Mouse (Mus musculus) embryo, embryonic 10 days (tissue): ENCODE results near the gene Gpx6.

Experiments used
- DNase-seq: peaks from one replicate; pipeline ENCODE4 v3.0.0-alpha.2; 2015; ENCODE audit warnings: low spot score

The Gpx6 gene

GRCm38 (mm10) chr13:21323405-21323804, 11.5 kb downstream of the Gpx6 start:
- no peak for DNase-seq

DNA sequence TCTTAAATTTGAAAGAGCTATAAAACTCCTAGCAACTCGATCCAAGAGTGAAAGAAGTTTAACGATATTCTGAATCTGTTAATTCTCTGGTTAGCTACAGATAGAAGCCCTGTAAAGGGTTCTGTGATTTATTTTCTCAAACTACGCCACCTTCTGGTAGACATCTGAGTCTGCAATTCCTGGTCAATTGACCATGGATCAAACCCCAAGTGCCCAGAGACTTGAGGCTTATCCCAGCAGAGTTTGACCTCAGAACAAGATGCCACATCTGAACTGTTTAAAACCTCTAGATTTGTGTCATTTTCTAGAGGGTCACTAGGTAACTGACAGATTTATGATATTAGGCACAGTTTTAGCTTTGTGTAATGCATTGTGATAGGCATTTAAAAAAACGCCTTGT, 14.3 kb downstream of the Gpx6 start:
- peak; percentile 81 for DNase-seq

DNA sequence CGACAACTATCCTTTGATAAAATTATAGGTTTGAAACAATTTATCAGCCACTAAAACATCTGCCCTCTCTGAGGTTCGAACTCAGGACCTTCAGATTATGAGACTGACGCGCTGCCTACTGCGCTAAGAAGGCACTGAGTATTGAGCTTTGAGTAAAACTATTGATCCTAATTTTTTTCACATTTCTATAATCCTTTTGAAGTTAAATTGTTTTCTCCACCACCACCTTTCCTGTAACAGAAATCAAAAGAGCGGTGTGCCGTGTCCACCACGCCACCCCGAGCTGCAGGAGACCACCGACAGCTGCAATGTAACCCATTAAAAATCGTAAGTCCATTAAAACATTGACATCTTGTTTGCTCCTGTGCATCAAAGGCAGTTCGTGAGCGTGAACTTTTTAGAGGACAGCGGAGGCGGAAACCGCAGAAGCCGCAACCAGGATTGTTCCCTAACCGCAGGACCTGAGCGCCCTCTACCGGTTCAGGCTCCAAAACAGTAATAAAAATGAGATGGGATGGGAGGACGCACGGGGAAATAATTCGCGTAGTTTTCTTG, 14.8 kb downstream of the Gpx6 start:
- DNase-seq, result peak; percentile 95

DNA sequence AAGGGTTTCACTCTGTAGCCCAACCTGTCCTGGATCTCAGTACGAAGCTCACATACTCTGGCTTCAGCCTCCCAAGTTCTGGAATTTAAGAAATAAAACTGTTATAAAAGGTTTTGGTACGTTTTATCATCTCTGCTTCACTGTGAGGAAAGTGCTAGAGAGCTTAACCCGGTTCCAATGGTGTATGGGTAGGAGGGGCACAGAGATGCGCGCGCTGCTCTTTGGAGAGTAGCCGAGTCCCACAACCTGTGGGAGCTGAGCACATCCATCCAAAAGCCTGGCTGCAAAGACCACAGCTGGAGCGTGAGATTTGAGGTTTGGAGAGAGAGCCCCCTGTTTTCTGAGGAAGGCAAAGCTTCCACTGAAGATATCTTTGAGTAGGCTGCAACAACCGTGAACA, 15.5 kb downstream of the Gpx6 start:
- peak; percentile 79 for DNase-seq

DNA sequence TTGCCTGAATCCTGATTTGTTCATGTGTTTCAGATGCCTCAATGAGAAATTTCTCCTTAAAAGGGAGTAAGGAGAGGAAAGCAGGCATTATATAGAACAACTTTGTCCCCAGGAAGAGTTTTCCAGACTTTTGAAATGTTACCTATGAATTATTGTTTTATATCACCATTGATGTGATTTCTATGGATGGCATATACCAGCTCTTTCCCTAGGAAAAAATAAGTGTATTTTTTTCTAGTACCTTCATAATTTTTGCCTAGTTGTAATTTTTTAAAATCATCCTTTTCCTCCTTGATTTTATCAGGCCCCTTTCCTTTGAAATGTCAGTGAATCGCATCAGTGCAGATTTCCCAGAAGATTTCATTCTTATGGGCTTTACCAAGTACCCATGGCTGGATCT, 34.7 kb downstream of the Gpx6 start, which contains the start of gene Olfr1367:
Gene Olfr1367, plus strand, starts transcription at position 301 of the 400 bp plus-strand sequence.
- no peak for DNase-seq

GRCm38 (mm10) chr13:21350593-21350992, 38.7 kb downstream of the Gpx6 start:
- no peak for DNase-seq

DNA sequence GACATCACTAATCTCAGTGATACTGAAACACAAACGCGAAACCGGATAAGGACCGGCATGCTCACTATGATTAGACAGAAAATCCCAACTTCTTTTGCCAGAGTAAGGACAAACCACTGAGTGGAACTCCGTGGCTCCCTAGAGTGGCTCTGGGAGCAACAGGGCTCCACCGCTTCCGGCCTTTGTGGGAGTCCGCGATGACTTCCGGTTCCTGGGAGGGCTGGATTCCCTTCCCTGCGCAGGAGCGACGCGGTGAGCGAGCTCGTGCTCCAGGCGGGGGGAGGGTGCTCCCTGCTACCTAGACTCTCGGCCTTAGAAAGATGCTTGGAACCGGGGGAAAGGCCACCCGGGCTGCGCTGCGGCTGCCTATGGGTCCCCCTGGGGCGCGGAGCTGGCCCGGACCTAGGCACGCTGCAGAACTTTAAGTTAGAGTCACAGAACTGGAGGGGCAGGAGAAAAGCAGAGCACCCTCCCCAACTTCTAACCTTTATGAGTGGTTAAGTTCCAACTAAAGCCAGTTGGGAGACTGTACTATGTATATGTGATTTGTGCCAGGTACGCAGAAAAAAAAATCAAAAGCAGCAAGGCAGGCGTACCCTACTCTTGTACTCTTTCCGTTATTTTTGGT, 50.8 kb downstream of the Gpx6 start, which contains the start of gene Zscan12:
Gene Zscan12, plus strand, starts transcription at position 200 of the 628 bp plus-strand sequence.
- peak; percentile 97 for DNase-seq

GRCm38 (mm10) chr13:21363719-21364118, 51.8 kb downstream of the Gpx6 start:
- no peak for DNase-seq

- DNase-seq, result no peak
Observed at GRCm38 (mm10) chr13:21366635-21367034, 54.7 kb downstream of the Gpx6 start.
